9 mouse cellular contexts compared by ENCODE assay signal in the genomic region with DNA sequence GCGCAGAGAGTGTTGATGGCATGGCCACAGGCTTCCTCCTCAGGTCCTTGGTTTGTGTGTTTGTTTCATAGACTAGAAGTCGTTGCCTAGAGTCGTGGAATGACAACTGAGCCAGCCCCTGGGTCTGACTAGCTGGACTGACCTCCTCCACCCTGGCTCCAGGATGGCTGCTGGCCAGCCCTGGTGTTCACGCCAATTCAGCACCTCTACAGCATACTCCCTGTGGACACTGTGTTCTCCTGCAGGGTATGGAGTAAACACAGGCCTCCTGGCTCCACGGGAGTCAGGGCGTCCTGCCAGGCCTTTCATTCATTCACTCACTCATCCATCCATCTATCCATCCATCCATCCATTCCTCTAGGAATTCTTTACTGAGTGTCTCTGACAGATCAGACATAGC. TPM values are rescaled to one million over a fixed set of nuclear protein-coding genes. Genes with fewer than 3 reads are reported as not detected.
A peak's percentile ranks its signal among the peaks of the same experiment; 100 is the strongest.
DNase-seq lines count a peak whose midpoint lies in the region; ATAC-seq and TF ChIP-seq lines count a peak whose summit lies in the region.
"Had no signal": no experiment of that assay in that cellular context is flagged by ENCODE, and none has a peak within 500 bp of the region (broad histone marks: within the 10 kb centered on the region; RNA-seq: fewer than 3 reads in every experiment).

No protein-coding gene starts in this region.

- no peaks in the 10 kb centered on the region for H3K36me3 ChIP-seq in liver, embryonic 15.5 days (replicated peaks)
- no peaks in the 10 kb centered on the region for H3K36me3 ChIP-seq in liver, embryonic 12.5 days
- no peaks in the 10 kb centered on the region for H3K36me3 ChIP-seq in heart, postnatal 0 days (replicated peaks; ENCODE audit: control insufficient read depth, insufficient read depth, low read length)
- no peaks in the 10 kb centered on the region for H3K36me3 ChIP-seq in embryonic facial prominence, embryonic 10.5 days (replicated peaks)

- no peak overlapping the region for H3K4me2 ChIP-seq in liver, embryonic 15.5 days
- H3K4me2 ChIP-seq in liver, embryonic 12.5 days = no peak overlapping the region
- no peak overlapping the region for H3K4me2 ChIP-seq in heart, postnatal 0 days (ENCODE audit: low read depth, low read length)

- H3K27me3 ChIP-seq in liver, embryonic 15.5 days = no peaks in the 10 kb centered on the region
- H3K27me3 ChIP-seq in liver, embryonic 12.5 days (replicated peaks) = no peaks in the 10 kb centered on the region
- no peaks in the 10 kb centered on the region for H3K27me3 ChIP-seq in heart, postnatal 0 days (ENCODE audit: control insufficient read depth, insufficient read depth, low read length)
- H3K27me3 ChIP-seq in embryonic facial prominence, embryonic 10.5 days (replicated peaks; ENCODE audit: low read depth, poor library complexity, severe bottlenecking) = no peaks in the 10 kb centered on the region

- DNase-seq in heart, postnatal 0 days (ENCODE audit: low spot score) = peak; percentile 89
- DNase-seq in lung, adult 18-20 months = peak; percentile 92 to 96
- no peak for DNase-seq in embryonic facial prominence, embryonic 10.5 days (ENCODE audit: low spot score)
- no peak for DNase-seq in retina, postnatal 1 day
- no peak for DNase-seq in frontal cortex, postnatal 36 days (ENCODE audit: low spot score in 2 of 2)

- 43% methylated on average over 6 of the region's 6 CpGs for WGBS in liver, embryonic 15.5 days (ENCODE audit: insufficient replicate concordance)
- WGBS in liver, embryonic 12.5 days (ENCODE audit: insufficient replicate concordance) = 53% methylated on average over 6 of the region's 6 CpGs
- 30% methylated on average over 6 of the region's 6 CpGs for WGBS in heart, postnatal 0 days
- WGBS in embryonic facial prominence, embryonic 10.5 days = 72% methylated on average over 6 of the region's 6 CpGs

- H3K9me3 ChIP-seq in liver, embryonic 15.5 days (replicated peaks) = no peaks in the 10 kb centered on the region
- H3K9me3 ChIP-seq in liver, embryonic 12.5 days (replicated peaks) = no peaks in the 10 kb centered on the region
- H3K9me3 ChIP-seq in heart, postnatal 0 days (replicated peaks; ENCODE audit: control insufficient read depth, low read length) = no peaks in the 10 kb centered on the region
- 0 out of 2 replicates have a peak, but pooled peaks cover 3% of the 10 kb centered on the region for H3K9me3 ChIP-seq in embryonic facial prominence, embryonic 10.5 days

- no peak overlapping the region for H3K9ac ChIP-seq in liver, embryonic 15.5 days
- no peak overlapping the region for H3K9ac ChIP-seq in liver, embryonic 12.5 days
- H3K9ac ChIP-seq in heart, postnatal 0 days (replicated peaks; ENCODE audit: low read depth, low read length) = no peak overlapping the region

- H3K4me3 ChIP-seq in liver, embryonic 15.5 days (replicated peaks) = no peak overlapping the region
- no peak overlapping the region for H3K4me3 ChIP-seq in liver, embryonic 12.5 days
- H3K4me3 ChIP-seq in cortical plate, adult 2 months (ENCODE audit: insufficient read depth, low read length) = no peak overlapping the region
- no peak overlapping the region for H3K4me3 ChIP-seq in heart, postnatal 0 days (ENCODE audit: low read depth, low read length)
- H3K4me3 ChIP-seq in embryonic facial prominence, embryonic 10.5 days = no peak overlapping the region
- H3K4me3 ChIP-seq: myocyte had no signal

- TF ChIP-seq CTCF in cortical plate, adult 2 months (IDR thresholded peaks at IDR 0.05; ENCODE audit: extremely low read depth, insufficient read depth, low read length) = no peak
- no peak for TF ChIP-seq CTCF in heart, postnatal 0 days (IDR thresholded peaks at IDR 0.05; ENCODE audit: low read depth)

- peak; percentile 83 for TF ChIP-seq EP300 in heart, postnatal 0 days (IDR thresholded peaks at IDR 0.05; ENCODE audit: low read depth)

- peak; percentile 57 for ATAC-seq in liver, embryonic 15.5 days (ENCODE audit: insufficient read depth)
- no peak for ATAC-seq in liver, embryonic 12.5 days
- ATAC-seq in heart, postnatal 0 days (ENCODE audit: insufficient read depth, low read depth) = peak; percentile 86

- TF ChIP-seq POLR2A in cortical plate, adult 2 months (IDR thresholded peaks at IDR 0.05; ENCODE audit: extremely low read depth, insufficient read depth, low read length) = no peak

- H3K4me1 ChIP-seq in liver, embryonic 15.5 days (replicated peaks) = peaks cover 22% of the 10 kb centered on the region
- H3K4me1 ChIP-seq in liver, embryonic 12.5 days = 0 out of 2 replicates have a peak, but pooled peaks cover 9% of the 10 kb centered on the region
- peaks cover 7% of the 10 kb centered on the region for H3K4me1 ChIP-seq in cortical plate, adult 2 months (ENCODE audit: control insufficient read depth, insufficient read depth, low read length)
- peaks cover 36% of the 10 kb centered on the region for H3K4me1 ChIP-seq in heart, postnatal 0 days (ENCODE audit: control insufficient read depth, insufficient read depth)
- H3K4me1 ChIP-seq in embryonic facial prominence, embryonic 10.5 days = peaks cover 29% of the 10 kb centered on the region

- H3K27ac ChIP-seq in liver, embryonic 15.5 days (replicated peaks) = no peak overlapping the region
- H3K27ac ChIP-seq in liver, embryonic 12.5 days = no peak overlapping the region
- 0 out of 2 replicates have a peak overlapping the region, but pooled peaks have one; percentile 51 for H3K27ac ChIP-seq in cortical plate, adult 2 months (ENCODE audit: insufficient read depth, low read length)
- H3K27ac ChIP-seq in heart, postnatal 0 days (ENCODE audit: low read depth) = peak overlapping the region; percentile 93
- H3K27ac ChIP-seq in embryonic facial prominence, embryonic 10.5 days (replicated peaks) = no peak overlapping the region

RNA-seq across cellular contexts. Expression of gene Aldh1l1, which starts 22.9 kb away (rescaled TPM):
- polyA plus RNA-seq in liver, embryonic 15.5 days (2015; fragmentation: Nextera tagmentation; extraction: Ambion mirVana) = 32.1 and 39.0 TPM in 2 replicates
- 8.0 and 11.6 TPM in 2 replicates for polyA plus RNA-seq in liver, embryonic 12.5 days (2016; fragmentation: Nextera tagmentation; extraction: Ambion mirVana)
- 77.0 and 83.1 TPM in 2 replicates for polyA plus RNA-seq in cortical plate, adult 2 months (2012; rRNA removed)
- total RNA-seq in heart, postnatal 0 days (2014; rRNA removed; ENCODE audit: low replicate concordance) = 5.9 and 7.7 TPM in 2 replicates
- 2.3 and 2.8 TPM in 2 replicates for polyA plus RNA-seq in heart, postnatal 0 days (2015; fragmentation: Nextera tagmentation; extraction: Ambion mirVana)
- 1.5 and 2.1 TPM in 2 replicates for polyA plus RNA-seq in embryonic facial prominence, embryonic 10.5 days (2016; fragmentation: Nextera tagmentation; extraction: Ambion mirVana)

RNA-seq across cellular contexts. Expression of gene Klf15, which starts 46.7 kb away (rescaled TPM):
- polyA plus RNA-seq in liver, embryonic 15.5 days (2015; fragmentation: Nextera tagmentation; extraction: Ambion mirVana) = 18.4 and 22.4 TPM in 2 replicates
- polyA plus RNA-seq in liver, embryonic 12.5 days (2016; fragmentation: Nextera tagmentation; extraction: Ambion mirVana) = 8.6 and 10.3 TPM in 2 replicates
- polyA plus RNA-seq in cortical plate, adult 2 months (2012; rRNA removed) = 31.9 and 33.0 TPM in 2 replicates
- total RNA-seq in heart, postnatal 0 days (2014; rRNA removed; ENCODE audit: low replicate concordance) = 56.9 and 74.5 TPM in 2 replicates
- polyA plus RNA-seq in heart, postnatal 0 days (2015; fragmentation: Nextera tagmentation; extraction: Ambion mirVana) = 15.6 and 23.4 TPM in 2 replicates
- polyA plus RNA-seq in embryonic facial prominence, embryonic 10.5 days (2016; fragmentation: Nextera tagmentation; extraction: Ambion mirVana) = 6.4 and 7.5 TPM in 2 replicates

Comparison
In these comparisons a context has a peak if more than half of its experiments do, and no peak if none do; other contexts are left out.
1. H3K27ac ChIP-seq: peak in cortical plate, adult 2 months (single experiment) and heart, postnatal 0 days (single experiment); none in liver, embryonic 15.5 days (single experiment), liver, embryonic 12.5 days (single experiment) and embryonic facial prominence, embryonic 10.5 days (single experiment).
2. DNase-seq: peak in heart, postnatal 0 days (single experiment) and lung, adult 18-20 months (2 of 2); none in embryonic facial prominence, embryonic 10.5 days (single experiment), retina, postnatal 1 day (single experiment) and frontal cortex, postnatal 36 days (0 of 2).